Mouse (Mus musculus) mouse embryonic stem cell (cell line): ENCODE measurements around the gene Wdr70.
"Not testable (repeated sequence)": the region's sequence is repeated elsewhere in the genome, so short reads cannot be mapped to it uniquely, and the experiment has no call there.

Experiments used
- in situ Hi-C, 2 experiments: fragments of 300-500 bp; cut with MboI; formaldehyde crosslinking; loops; 1 replicate in 1 of 2; 3 replicates in 1 of 2; pipeline ENCODE4 v1.14.3; 2019 to 2020; ENCODE audit warnings: low sequenced_read_pairs in 2 of 2, low pct_unique_long_range_greater_than_20kb in 1 of 2, mixed read lengths in 1 of 2; ENCODE audit not compliant: unreplicated experiment in 1 of 2

Wdr70 gene

DNA sequence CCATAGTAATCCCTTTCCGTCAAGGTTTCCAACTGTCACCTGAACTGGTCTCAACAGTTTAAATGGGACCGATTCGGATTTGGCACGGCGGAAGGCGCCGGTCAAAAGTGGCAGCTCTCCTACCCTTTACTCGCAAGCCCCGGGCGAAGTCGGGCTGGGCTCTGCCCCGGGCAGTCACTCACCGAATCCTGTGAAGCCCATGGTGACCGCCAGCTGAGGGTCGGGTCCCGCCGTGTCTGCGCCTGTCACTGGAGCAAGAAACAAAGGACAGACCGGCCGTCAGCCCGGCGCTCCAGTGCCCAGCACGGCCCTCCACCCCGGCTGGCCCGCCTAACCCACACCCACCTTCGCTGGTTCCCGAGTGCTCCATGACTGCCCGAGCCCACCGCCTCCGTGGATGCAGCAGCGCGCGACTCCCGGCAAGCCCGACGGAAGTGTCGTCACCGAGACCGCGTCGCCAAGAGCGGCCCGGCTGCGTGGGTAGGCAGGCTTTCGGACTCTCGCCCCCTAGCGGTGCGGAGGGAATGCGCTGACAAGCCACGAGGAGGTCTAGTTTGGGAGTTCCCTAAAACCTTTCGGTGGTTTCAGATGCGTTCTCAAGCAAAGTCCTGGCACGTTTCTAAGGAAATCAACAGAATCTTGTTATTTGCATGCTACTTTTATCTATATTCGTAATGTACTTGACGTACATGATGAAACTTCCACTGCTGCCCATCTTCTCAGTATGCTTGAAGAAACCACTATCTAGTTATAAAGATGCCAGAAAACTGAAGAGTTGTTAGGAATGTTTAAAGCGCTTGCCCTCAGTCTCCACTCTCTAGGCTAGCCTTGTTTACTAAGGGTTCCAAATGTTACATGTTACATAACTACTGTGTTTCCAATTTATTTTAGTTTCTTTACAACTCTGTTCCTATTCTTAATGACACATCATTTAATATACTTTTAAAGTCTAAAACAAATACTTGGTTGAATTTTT lies at the start of gene Wdr70:
Gene Wdr70 (minus strand): TSS at position 436 of the 976 bp plus-strand sequence.
- in situ Hi-C loops: no loop called here

DNA sequence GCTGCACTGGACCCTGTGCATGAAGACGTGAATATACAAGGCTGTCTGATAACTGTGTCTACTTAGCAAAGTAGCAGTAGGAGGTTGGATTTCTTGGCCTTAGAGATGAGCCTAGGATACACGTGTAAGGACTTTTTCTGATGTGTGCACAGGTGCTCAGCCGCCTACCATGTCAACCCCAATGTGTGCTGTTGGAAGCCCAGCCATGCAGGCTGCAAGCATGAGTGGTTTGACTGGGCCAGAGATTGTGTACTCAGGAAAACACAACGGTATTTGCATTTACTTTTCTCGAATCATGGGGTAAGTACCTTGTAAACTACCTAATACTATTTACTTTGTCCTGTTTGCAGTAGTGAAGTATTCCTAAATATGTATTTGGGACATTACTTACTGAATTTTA lies 36.6 kb upstream of the Wdr70 start:
- in situ Hi-C loops: no loop called here

GRCm38 (mm10) chr15:8131761-8132160 lies 32.8 kb upstream of the Wdr70 start:
- in situ Hi-C loops: no loop called here

DNA sequence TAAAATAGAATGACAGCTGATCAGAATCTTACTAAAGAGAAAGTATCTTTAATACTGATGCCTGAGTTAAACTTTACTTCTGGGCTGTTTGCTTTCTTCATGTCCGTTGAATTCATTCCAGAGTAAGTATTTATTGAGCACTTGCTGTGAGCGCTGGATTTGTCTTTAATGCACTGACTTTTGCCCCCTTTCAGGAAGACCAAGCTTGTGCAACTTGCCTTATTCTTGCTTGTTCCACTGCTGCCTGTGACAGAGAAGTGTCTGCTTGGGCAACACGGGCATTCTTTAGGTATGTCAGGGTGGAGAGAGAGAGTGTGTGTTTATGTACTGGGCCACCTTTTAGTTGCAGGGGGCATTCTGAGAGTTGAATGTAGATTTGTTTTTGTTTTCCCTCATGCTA lies 32.3 kb upstream of the Wdr70 start:
- in situ Hi-C loops: no loop called here

GRCm38 (mm10) chr15:8129281-8129680 lies 30.3 kb upstream of the Wdr70 start:
- in situ Hi-C loops: loop anchor here in 1 of 2 experiments (5.0 kb wide), 1 partner anchor 33 kb away; no protein-coding TSS in a partner anchor

GRCm38 (mm10) chr15:8109782-8110181 lies 10.8 kb upstream of the Wdr70 start:
- in situ Hi-C loops: loop anchor here in 1 of 2 experiments (5.0 kb wide), 1 partner anchor 38 kb away; no protein-coding TSS in a partner anchor

DNA sequence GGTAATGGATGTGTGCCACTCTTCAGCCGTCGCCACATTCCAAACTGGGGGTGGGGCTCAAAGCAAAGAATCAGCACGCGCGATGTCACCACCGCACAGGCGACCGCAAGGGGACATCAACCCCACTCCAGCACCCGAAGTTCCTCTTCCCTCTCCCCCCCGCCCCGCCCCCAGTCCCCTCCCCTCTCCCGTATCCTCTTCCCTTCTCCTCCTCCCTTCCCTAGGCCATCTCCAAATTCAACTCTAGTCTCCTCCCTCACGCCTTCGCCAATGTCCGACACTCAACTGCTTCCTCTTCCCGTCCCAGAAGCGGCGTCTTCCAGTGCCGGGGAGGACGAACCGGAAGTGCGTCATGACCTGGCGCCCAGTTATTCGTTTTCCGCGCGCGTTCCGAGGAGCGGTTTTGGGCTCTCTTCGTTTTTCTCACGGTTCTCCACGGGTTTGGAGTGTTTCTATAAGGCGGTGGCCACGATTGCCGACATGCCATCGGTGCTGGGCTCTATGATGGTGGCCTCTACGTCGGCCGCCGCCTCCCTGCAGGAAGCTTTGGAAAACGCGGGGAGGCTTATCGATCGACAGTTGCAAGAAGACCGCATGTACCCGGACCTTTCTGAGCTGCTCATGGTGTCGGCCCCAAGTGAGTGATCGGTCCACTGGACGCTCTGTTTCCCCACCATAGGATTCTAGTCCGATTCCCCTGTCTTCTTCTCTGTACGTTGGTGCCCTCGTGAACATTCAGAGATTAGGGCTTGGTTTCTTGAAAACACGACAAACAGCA lies 10.1 kb upstream of the Wdr70 start, which contains the start of gene Nup155:
Gene Nup155 (plus strand): TSS at position 308 of the 778 bp plus-strand sequence.
- in situ Hi-C loops: no loop called here

- in situ Hi-C loops: no loop called here
Measured at GRCm38 (mm10) chr15:8108360-8108965, 9.5 kb upstream of the Wdr70 start.

GRCm38 (mm10) chr15:8101975-8102542 lies 3.0 kb upstream of the Wdr70 start:
- in situ Hi-C loops: not testable (repeated sequence)

- in situ Hi-C loops: no loop called here
Measured at GRCm38 (mm10) chr15:8097853-8098252, 1.2 kb downstream of the Wdr70 start.

GRCm38 (mm10) chr15:8092668-8093067 lies 6.3 kb downstream of the Wdr70 start:
- in situ Hi-C loops: not testable (repeated sequence)

GRCm38 (mm10) chr15:8090685-8091084 lies 8.3 kb downstream of the Wdr70 start:
- in situ Hi-C loops: no loop called here

DNA sequence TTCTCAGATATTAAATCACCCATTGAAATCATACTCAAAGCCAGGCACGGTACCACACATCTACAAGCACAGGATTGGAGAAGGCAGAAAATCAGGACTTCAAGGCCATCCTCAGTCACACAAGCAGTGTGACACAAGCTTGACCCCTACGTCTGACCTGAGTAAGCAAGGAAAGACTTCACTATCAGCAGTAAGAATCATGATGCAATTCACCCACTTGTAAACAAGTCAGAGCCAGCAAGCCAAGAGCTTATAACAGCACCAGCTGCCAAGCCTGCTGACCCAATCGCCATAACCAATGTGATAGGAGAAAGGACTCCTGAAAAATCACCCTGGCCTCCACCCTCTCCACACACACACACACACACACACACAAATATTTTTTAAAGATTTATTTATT lies 10.3 kb downstream of the Wdr70 start:
- in situ Hi-C loops: no loop called here

- in situ Hi-C loops: no loop called here
Measured at GRCm38 (mm10) chr15:8087293-8087692, 11.7 kb downstream of the Wdr70 start.

- in situ Hi-C loops: no loop called here
Measured at GRCm38 (mm10) chr15:8082139-8082538, 16.9 kb downstream of the Wdr70 start.

- in situ Hi-C loops: not testable (repeated sequence)
Measured at GRCm38 (mm10) chr15:8073159-8073558, 25.9 kb downstream of the Wdr70 start.

GRCm38 (mm10) chr15:8065221-8065620 lies 33.8 kb downstream of the Wdr70 start:
- in situ Hi-C loops: no loop called here

DNA sequence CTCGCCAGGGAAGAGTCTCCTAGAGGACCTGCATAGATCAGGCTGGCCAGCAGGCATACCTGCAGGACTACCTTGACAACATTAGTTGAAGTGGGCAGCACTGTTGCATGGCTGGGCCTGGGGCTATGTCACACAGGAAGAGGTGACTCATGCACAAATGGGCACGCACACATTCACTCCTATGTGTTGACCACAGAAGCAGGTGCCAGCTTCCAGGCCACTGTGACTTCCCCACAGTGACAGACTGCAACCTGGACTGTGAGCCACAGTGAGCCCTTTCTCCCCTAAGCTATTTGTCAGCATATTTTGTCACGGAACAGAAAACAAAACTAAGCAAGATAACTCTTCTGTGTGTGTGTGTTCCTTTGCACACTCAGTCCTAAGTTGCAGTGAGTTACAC lies 47.8 kb downstream of the Wdr70 start:
- in situ Hi-C loops: no loop called here
